ENCODE assay signal across 32 mouse cellular contexts in the genomic region with DNA sequence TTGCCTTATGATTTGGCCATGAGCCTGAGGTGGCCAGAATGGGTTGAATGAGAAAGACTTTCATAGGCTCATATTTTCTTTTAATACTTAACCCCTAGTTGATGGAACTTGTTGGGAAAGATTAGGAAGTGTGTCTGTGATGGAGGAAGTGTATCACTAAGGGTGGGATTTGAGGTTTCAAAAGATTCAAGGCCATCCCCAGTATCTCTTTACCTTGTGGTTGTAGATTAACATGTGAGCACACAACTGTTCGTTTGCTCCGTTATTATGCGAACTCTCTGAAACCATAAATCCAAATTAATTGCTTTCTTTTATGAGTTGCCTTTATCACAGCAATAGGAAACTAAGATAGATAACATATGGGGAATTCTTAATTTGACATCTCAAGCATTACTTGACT.
"Had no signal": no experiment of that assay in that cellular context is flagged by ENCODE, and none has a peak within 500 bp of the region (broad histone marks: within the 10 kb centered on the region; RNA-seq: fewer than 3 reads in every experiment).

No protein-coding gene starts in this region.

- ATAC-seq: hindbrain, embryonic 16.5 days; hindbrain, postnatal 0 days; inflammation-experienced regulatory T-cells, adult 6 months had no signal

- H3K4me2 ChIP-seq: heart, embryonic 11.5 days; heart, embryonic 12.5 days; heart, embryonic 13.5 days; heart, embryonic 15.5 days; hindbrain, embryonic 12.5 days; hindbrain, embryonic 13.5 days; hindbrain, embryonic 14.5 days; hindbrain, embryonic 15.5 days; kidney, embryonic 15.5 days had no signal

- H3K4me3 ChIP-seq: heart, embryonic 10.5 days; heart, embryonic 12.5 days; heart, embryonic 13.5 days; heart, embryonic 15.5 days; hindbrain, embryonic 10.5 days; hindbrain, embryonic 12.5 days; hindbrain, embryonic 13.5 days; hindbrain, embryonic 15.5 days; kidney, embryonic 15.5 days; layer of hippocampus, adult 2 months; left cerebral cortex, adult 2 months had no signal

- H3K4me1 ChIP-seq: heart, embryonic 10.5 days; heart, embryonic 12.5 days; heart, embryonic 13.5 days; heart, embryonic 15.5 days; hindbrain, embryonic 10.5 days; hindbrain, embryonic 12.5 days; hindbrain, embryonic 13.5 days; hindbrain, embryonic 15.5 days; kidney, embryonic 15.5 days had no signal

- H3K36me3 ChIP-seq: heart, embryonic 10.5 days; heart, embryonic 12.5 days; heart, embryonic 13.5 days; heart, embryonic 15.5 days; hindbrain, embryonic 10.5 days; hindbrain, embryonic 12.5 days; hindbrain, embryonic 13.5 days; hindbrain, embryonic 15.5 days; kidney, embryonic 15.5 days had no signal

- H3K27me3 ChIP-seq: heart, embryonic 12.5 days; heart, embryonic 13.5 days; heart, embryonic 15.5 days; hindbrain, embryonic 12.5 days; hindbrain, embryonic 13.5 days; hindbrain, embryonic 15.5 days; kidney, embryonic 15.5 days had no signal

- DNase-seq: heart, postnatal 10 days; heart, postnatal 14 days; heart, postnatal 36 days; heart, postnatal 4 days; kidney, adult 11 months; kidney, adult 18-20 months; kidney, adult 2 months; kidney, adult 8-10 months; kidney, adult 9 months; kidney, postnatal 10 days; kidney, postnatal 14 days; kidney, postnatal 36 days; kidney, postnatal 4 days; layer of hippocampus, adult 9-11 months; layer of hippocampus, postnatal 36 days had no signal

- H3K9ac ChIP-seq: heart, embryonic 12.5 days; heart, embryonic 13.5 days; heart, embryonic 15.5 days; hindbrain, embryonic 12.5 days; hindbrain, embryonic 13.5 days; hindbrain, embryonic 14.5 days; hindbrain, embryonic 15.5 days; kidney, embryonic 15.5 days had no signal

- H3K9me3 ChIP-seq: heart, embryonic 10.5 days; heart, embryonic 15.5 days; hindbrain, embryonic 10.5 days; hindbrain, embryonic 12.5 days; hindbrain, embryonic 13.5 days; hindbrain, embryonic 15.5 days; kidney, embryonic 15.5 days had no signal

- H3K27ac ChIP-seq: heart, embryonic 10.5 days; heart, embryonic 13.5 days; heart, embryonic 15.5 days; hindbrain, embryonic 10.5 days; hindbrain, embryonic 12.5 days; hindbrain, embryonic 13.5 days; hindbrain, embryonic 14.5 days; hindbrain, embryonic 15.5 days; hindbrain, postnatal 0 days; kidney, embryonic 15.5 days; kidney, postnatal 0 days; layer of hippocampus, adult 2 months; left cerebral cortex, adult 2 months had no signal
